Mouse (Mus musculus): Measurements from ENCODE around the gene Bspry. TPM values are rescaled to one million over a fixed set of nuclear protein-coding genes. Genes with fewer than 3 reads are reported as not detected.
A peak's percentile ranks its signal among the peaks of the same experiment; 100 is the strongest.
"Not testable (repeated sequence)": the region's sequence is repeated elsewhere in the genome, so short reads cannot be mapped to it uniquely, and the experiment has no call there.

Bspry gene
- polyA plus RNA-seq, 1 experiment from 2014 or later: 0.22 TPM

DNA sequence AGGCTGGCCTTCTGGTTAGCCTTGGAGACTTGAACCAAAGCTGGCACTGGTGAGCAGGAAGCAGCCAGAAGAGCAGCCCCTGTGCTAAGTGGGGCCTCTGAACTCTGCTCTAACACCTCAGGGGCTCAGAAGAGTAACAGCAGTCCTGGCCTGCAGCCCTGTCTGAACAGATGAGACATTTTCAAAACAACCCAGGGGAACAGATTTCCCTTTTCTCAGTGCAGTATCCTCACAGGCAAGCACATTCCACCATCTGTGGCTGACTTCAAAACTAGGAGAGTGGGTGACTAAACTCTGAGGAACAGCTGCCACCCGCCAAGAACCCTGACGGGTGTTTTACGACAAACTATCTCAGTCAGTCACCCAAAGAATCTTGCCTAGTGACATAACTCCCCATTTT is 20.8 kb upstream of the Bspry start:
- H3K4me1 ChIP-seq (replicated peaks): no peaks in the 10 kb centered on the region
- H3K36me3 ChIP-seq (replicated peaks): no peaks in the 10 kb centered on the region
- H3K4me2 ChIP-seq: no peak overlapping the region
- 76% methylated on average over 3 of the region's 3 CpGs for WGBS (ENCODE audit: insufficient replicate concordance)
- no peak for ATAC-seq (ENCODE audit: insufficient read depth)
- H3K9ac ChIP-seq: no peak overlapping the region
- no peak overlapping the region for H3K27ac ChIP-seq (replicated peaks)
- no peaks in the 10 kb centered on the region for H3K27me3 ChIP-seq
- no peaks in the 10 kb centered on the region for H3K9me3 ChIP-seq (replicated peaks)
- no peak overlapping the region for H3K4me3 ChIP-seq (replicated peaks)

DNA sequence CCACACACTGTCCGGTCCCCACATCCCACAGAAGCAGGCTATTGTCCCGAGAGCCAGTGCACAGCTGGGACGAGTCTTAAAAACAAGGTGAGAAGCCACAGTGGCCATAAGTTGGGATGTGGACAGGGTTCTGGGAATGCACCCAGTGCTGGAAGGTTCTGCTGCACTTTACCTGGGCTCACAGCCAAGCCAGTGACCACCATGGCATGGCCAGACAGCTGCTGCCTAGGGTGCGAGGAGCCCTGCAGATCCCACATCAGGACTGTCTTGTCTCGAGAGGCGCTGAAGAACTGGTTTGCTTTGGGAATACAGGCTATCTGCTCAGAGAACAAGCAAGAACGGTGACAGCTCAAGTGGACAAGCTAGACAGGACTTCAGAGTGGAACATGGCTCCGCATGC is 19.5 kb upstream of the Bspry start:
- H3K9me3 ChIP-seq (replicated peaks): no peaks in the 10 kb centered on the region
- no peak overlapping the region for H3K4me3 ChIP-seq (replicated peaks)
- no peaks in the 10 kb centered on the region for H3K27me3 ChIP-seq
- no peak overlapping the region for H3K9ac ChIP-seq
- no peak overlapping the region for H3K4me2 ChIP-seq
- 75% methylated on average over 8 of the region's 8 CpGs for WGBS (ENCODE audit: insufficient replicate concordance)
- H3K27ac ChIP-seq (replicated peaks): no peak overlapping the region
- no peak for ATAC-seq (ENCODE audit: insufficient read depth)
- H3K36me3 ChIP-seq (replicated peaks): no peaks in the 10 kb centered on the region
- H3K4me1 ChIP-seq (replicated peaks): no peaks in the 10 kb centered on the region

DNA sequence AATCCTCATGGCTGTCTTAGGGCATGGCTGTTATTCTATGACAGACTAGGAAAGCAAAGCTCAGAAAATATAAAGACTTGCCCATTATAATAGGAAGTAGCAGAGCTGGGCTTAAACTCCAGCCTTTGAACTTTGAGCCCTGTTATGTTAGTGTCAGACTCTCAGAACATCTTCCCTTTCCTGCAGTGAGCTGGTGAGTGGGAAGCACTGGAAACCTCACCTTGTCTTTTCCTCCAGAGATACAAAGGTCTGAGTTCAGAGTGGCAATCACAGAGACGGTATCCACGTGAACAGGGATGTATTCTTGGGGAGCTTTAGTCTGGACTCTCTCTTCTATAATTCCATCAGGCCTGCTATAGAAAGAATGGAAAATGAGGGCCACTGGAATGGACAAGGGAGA is 16.7 kb upstream of the Bspry start:
- ATAC-seq (ENCODE audit: insufficient read depth): no peak

DNA sequence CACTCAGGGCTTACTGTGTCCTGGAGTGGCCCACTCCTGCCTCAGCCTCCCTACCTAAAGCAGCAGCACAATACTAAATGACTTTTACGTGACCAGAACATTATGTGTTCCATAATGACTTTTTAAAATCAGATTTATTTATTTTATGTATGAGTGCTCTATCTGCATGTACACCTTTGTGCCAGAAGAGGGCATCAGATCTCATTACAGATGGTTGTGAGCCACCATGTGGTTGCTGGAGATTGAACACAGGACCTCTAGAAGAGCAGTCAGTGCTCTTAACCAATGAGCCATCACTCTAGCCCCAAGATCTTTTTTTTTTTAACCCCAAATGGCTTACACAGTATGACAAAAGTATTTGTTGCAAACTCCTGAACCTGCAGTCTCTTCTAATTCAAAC is 11.7 kb upstream of the Bspry start:
- peaks cover 7% of the 10 kb centered on the region for H3K4me1 ChIP-seq (replicated peaks)
- H3K36me3 ChIP-seq (replicated peaks): no peaks in the 10 kb centered on the region
- H3K4me2 ChIP-seq: no peak overlapping the region
- H3K9ac ChIP-seq: no peak overlapping the region
- H3K27me3 ChIP-seq: no peaks in the 10 kb centered on the region
- 78% methylated on average over 1 of the region's 1 CpGs for WGBS (ENCODE audit: insufficient replicate concordance)
- H3K9me3 ChIP-seq (replicated peaks): no peaks in the 10 kb centered on the region
- H3K27ac ChIP-seq (replicated peaks): no peak overlapping the region
- ATAC-seq (ENCODE audit: insufficient read depth): no peak
- no peak overlapping the region for H3K4me3 ChIP-seq (replicated peaks)

More for the DNA sequence above, 16.7 kb upstream of the Bspry start:
- 61% methylated on average over 2 of the region's 2 CpGs for WGBS (ENCODE audit: insufficient replicate concordance)
- H3K4me3 ChIP-seq (replicated peaks): no peak overlapping the region
- no peaks in the 10 kb centered on the region for H3K27me3 ChIP-seq
- no peaks in the 10 kb centered on the region for H3K36me3 ChIP-seq (replicated peaks)
- no peak overlapping the region for H3K4me2 ChIP-seq
- no peaks in the 10 kb centered on the region for H3K9me3 ChIP-seq (replicated peaks)
- H3K9ac ChIP-seq: no peak overlapping the region
- no peaks in the 10 kb centered on the region for H3K4me1 ChIP-seq (replicated peaks)
- no peak overlapping the region for H3K27ac ChIP-seq (replicated peaks)

DNA sequence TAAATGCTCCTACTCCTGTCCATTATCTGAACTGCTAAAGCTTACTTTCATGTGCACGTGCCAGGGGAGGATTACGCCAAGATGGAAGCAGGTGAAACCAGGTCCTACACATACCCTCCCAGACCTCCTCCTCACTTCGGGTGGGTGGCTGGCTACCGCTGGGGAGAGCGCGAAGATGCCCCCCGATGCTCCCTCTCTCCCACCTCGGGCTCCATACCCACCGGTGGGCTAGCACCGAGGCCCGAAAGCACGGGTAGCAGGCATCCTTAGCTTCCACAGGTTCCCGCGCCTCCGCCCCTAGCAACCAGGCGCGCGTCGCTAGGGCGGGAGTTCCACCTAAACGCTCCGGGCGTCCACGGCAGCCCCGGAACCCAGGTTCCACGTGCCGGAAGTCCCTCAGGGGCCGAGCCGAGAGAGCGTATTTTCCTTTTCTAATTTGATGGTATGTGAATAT is 9.2 kb upstream of the Bspry start, which contains the start of gene Wdr31:
Gene Wdr31, minus strand, starts transcription at position 299 of the 454 bp plus-strand sequence.
- Histone ChIP-seq H3K27me3 (0 out of 2 replicates have a peak, but pooled peaks cover under 1% of the 10 kb centered on the region), H3K4me2 (peak within 1 kb of the TSS; percentile 90), H3K27ac (replicated peaks) (0 out of 2 replicates have a peak within 1 kb of the TSS, but pooled peaks have one; percentile 16), H3K9ac (peak within 1 kb of the TSS; percentile 52), H3K9me3 (replicated peaks) (no peaks in the 10 kb centered on the region), H3K4me3 (replicated peaks) (peak within 1 kb of the TSS; percentile 68), H3K36me3 (replicated peaks) (no peaks in the 10 kb centered on the region), H3K4me1 (replicated peaks) (peaks cover 12% of the 10 kb centered on the region)
- 2% methylated on average over 30 of the region's 30 CpGs for WGBS (ENCODE audit: insufficient replicate concordance)
- ATAC-seq (ENCODE audit: insufficient read depth): peak; percentile 84

DNA sequence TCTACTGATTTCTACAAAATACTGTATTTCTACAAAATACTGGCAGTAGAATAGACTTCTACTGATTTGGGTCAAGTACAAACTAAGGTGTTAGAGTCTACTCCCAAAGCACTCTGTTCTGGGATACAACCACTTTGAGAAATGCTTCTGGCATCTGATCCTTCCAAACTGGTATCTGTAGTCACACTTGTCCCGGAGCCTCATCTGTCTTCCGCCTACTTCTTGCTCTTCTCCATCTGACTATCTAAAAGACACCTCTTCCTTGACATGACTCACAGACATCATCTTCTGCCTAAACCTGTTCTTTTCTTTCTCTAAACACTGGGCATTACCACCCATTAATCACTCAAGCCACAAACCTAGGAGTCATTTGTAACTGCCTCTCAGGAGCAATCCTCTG is 7.8 kb upstream of the Bspry start:
- no peak for ATAC-seq (ENCODE audit: insufficient read depth)
- peaks cover 12% of the 10 kb centered on the region for H3K4me1 ChIP-seq (replicated peaks)
- no peak overlapping the region for H3K27ac ChIP-seq (replicated peaks)
- no peak overlapping the region for H3K4me3 ChIP-seq (replicated peaks)
- no peak overlapping the region for H3K9ac ChIP-seq
- 89% methylated on average over 2 of the region's 2 CpGs for WGBS (ENCODE audit: insufficient replicate concordance)
- no peak overlapping the region for H3K4me2 ChIP-seq
- H3K36me3 ChIP-seq (replicated peaks): no peaks in the 10 kb centered on the region
- peaks cover 10% of the 10 kb centered on the region for H3K27me3 ChIP-seq
- no peaks in the 10 kb centered on the region for H3K9me3 ChIP-seq (replicated peaks)

DNA sequence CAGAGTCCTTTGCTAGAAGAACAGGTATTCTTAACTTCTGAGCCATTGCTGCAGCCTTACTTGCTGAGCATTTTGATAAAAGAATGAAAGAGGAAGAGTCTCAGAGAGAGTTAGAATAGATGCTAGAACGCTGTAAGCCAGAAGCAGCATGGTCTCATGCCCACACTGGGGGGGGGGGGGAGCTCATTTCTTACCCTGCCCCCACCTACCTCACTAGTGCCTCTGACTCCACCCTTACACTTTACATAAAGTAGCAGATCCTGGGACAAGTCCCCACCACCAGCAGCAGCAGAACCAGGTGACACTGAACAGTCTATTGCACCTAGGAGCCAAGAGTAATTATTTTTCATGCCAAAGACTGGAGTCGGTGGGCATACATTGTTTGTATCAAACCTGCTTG is 4.7 kb upstream of the Bspry start:
- H3K4me1 ChIP-seq (replicated peaks): peaks cover 21% of the 10 kb centered on the region
- H3K27me3 ChIP-seq: peaks cover 39% of the 10 kb centered on the region
- H3K4me2 ChIP-seq: no peak overlapping the region
- H3K4me3 ChIP-seq (replicated peaks): no peak overlapping the region
- ATAC-seq (ENCODE audit: insufficient read depth): no peak
- no peaks in the 10 kb centered on the region for H3K9me3 ChIP-seq (replicated peaks)
- no peak overlapping the region for H3K27ac ChIP-seq (replicated peaks)
- H3K9ac ChIP-seq: no peak overlapping the region
- no peaks in the 10 kb centered on the region for H3K36me3 ChIP-seq (replicated peaks)
- WGBS (ENCODE audit: insufficient replicate concordance): 80% methylated on average over 2 of the region's 2 CpGs

DNA sequence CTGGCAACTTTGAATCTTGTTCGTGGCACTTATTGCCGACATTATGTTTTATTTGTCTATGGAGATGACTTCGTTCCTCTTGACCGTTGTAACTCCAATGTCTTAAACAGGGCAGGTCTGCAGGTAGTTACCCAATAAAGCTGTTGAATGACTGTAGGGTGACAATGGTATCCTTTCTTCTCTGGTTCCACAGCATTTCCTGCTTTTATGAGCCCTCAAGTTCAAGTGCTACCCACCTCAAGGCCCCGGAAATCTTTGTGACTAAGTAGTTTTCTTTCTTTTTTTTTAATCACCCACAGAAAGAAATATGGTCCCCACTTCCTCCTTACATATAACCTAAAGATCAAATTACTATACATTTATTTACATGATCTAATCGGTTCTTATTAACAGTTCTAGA is 4.1 kb upstream of the Bspry start:
- H3K9me3 ChIP-seq (replicated peaks): no peaks in the 10 kb centered on the region
- H3K4me3 ChIP-seq (replicated peaks): no peak overlapping the region
- no peaks in the 10 kb centered on the region for H3K36me3 ChIP-seq (replicated peaks)
- H3K27me3 ChIP-seq: peaks cover 45% of the 10 kb centered on the region
- H3K4me2 ChIP-seq: no peak overlapping the region
- 73% methylated on average over 6 of the region's 6 CpGs for WGBS (ENCODE audit: insufficient replicate concordance)
- H3K9ac ChIP-seq: no peak overlapping the region
- peaks cover 21% of the 10 kb centered on the region for H3K4me1 ChIP-seq (replicated peaks)
- no peak overlapping the region for H3K27ac ChIP-seq (replicated peaks)
- ATAC-seq (ENCODE audit: insufficient read depth): no peak

DNA sequence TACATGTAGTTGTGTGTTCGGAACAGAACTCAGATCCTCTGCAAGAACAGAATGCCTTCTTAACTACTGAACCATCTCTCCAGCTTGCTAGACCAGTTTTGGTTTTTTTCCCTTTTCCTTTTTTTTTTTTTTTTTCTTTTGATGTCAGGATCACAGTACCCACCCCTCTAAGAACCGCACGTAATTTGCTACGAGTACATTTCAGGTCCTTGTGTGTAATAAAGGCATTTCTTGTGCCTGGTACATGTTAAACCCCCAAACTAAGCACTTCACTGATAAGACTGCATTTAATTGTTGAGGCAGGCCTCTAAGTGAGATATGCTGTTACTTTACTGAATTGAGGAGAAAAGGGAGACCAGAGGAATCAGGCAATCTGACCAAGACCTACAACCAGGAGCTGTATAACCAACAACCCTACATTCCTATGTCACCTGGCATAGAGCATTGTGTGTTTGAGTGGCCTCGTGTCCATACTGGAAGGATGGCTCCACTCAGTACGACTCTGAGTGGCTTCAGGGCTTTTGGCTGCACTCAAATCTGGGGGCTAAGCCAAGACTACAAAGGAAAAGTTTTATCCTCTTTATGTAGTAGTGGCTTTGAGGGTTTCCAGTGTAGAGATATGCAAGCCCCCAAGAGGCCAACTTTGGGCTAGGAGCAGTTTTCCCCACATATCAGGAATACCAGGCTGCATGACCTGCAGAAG is 2.2 kb upstream of the Bspry start:
- H3K36me3 ChIP-seq (replicated peaks): no peaks in the 10 kb centered on the region
- no peak overlapping the region for H3K27ac ChIP-seq (replicated peaks)
- ATAC-seq (ENCODE audit: insufficient read depth): no peak
- H3K4me1 ChIP-seq (replicated peaks): peaks cover 20% of the 10 kb centered on the region
- no peak overlapping the region for H3K9ac ChIP-seq
- 61% methylated on average over 6 of the region's 6 CpGs for WGBS (ENCODE audit: insufficient replicate concordance)
- H3K9me3 ChIP-seq (replicated peaks): no peaks in the 10 kb centered on the region
- H3K4me3 ChIP-seq (replicated peaks): no peak overlapping the region
- no peak overlapping the region for H3K4me2 ChIP-seq
- peaks cover 64% of the 10 kb centered on the region for H3K27me3 ChIP-seq

DNA sequence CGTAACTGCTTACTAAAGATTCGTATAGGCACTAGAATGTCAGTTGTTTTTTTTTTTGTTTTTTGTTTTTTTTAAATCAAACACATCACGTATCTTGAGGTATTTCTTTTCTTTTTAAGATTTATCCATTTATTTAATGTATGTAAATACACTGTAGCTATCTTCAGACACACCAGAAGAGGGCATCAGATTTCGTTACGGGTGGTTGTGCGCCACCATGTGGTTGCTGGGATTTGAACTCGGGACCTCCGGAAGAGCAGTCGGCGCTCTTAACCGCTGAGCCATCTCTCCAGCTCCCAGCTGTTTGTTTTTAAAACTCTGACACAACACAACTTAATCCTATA is 288 bp upstream of the Bspry start:
- WGBS (ENCODE audit: insufficient replicate concordance): 12% methylated on average over 11 of the region's 11 CpGs
- H3K9ac ChIP-seq: not testable (repeated sequence)

DNA sequence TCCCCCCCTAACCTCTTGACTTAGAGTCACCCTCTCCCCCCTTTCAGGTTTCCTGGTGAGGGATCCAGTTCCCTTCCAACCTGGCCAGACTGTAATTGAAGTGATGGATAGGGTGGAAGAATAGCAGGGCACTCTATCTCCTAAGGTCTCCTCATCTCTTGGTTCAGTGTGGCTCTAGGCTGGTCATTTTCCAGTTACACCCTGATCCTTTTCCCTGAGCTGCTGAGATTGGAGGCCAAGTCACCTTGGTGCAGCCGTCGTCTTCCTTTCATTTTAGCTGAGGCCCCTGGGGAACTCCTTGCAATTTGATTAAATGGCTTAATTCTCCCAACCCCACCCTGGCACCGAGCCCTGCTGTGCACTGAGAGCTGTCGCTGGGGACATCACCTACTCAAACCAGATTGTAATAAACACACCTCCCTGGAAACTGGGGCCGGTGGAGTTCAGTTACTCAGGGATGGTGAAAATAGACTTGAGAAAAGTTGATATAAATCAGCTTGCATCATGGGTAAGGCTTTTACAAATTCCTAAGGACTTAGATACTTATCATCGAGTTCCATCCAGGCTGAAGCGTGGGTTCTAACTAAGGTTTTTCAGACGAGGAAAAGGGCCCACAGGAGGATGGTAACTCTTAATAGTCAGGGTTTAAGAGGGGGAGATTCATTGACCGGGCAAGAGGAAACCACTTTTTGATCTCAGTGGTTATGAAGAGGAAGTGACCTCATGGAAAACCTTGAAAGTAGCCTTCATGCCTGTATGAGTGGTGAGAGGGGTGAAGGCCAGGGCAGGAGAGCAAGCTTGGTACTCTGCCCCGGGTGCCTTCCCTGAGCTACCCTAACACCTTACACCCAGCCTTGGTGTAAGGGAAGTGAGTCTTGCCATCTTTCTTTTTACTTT is 1.1 kb downstream of the Bspry start:
- Histone ChIP-seq H3K9ac (no peak overlapping the region), H3K4me2 (no peak overlapping the region), H3K27me3 (peaks cover 62% of the 10 kb centered on the region), H3K4me1 (replicated peaks) (peaks cover 29% of the 10 kb centered on the region), H3K4me3 (replicated peaks) (no peak overlapping the region), H3K27ac (replicated peaks) (no peak overlapping the region), H3K9me3 (replicated peaks) (no peaks in the 10 kb centered on the region), H3K36me3 (replicated peaks) (no peaks in the 10 kb centered on the region)
- ATAC-seq (ENCODE audit: insufficient read depth): no peak
- WGBS (ENCODE audit: insufficient replicate concordance): 22% methylated on average over 10 of the region's 10 CpGs

More for the DNA sequence above, 288 bp upstream of the Bspry start:
- Histone ChIP-seq H3K4me3 (replicated peaks) (peak overlapping the region; percentile 53), H3K27me3 (peaks cover 65% of the 10 kb centered on the region), H3K4me2 (peak overlapping the region; percentile 76), H3K4me1 (replicated peaks) (peaks cover 16% of the 10 kb centered on the region)
- not testable (repeated sequence) for H3K36me3 ChIP-seq (replicated peaks); H3K27ac ChIP-seq (replicated peaks); H3K9me3 ChIP-seq (replicated peaks); ATAC-seq (ENCODE audit: insufficient read depth)
